Mouse (Mus musculus): ENCODE measurements around the gene Ung. TPM values are rescaled to one million over a fixed set of nuclear protein-coding genes. Genes with fewer than 3 reads are reported as not detected.

The Ung gene
- total RNA-seq, 2 experiments from 2014 or later, result 10.5 to 14.0 TPM

DNA sequence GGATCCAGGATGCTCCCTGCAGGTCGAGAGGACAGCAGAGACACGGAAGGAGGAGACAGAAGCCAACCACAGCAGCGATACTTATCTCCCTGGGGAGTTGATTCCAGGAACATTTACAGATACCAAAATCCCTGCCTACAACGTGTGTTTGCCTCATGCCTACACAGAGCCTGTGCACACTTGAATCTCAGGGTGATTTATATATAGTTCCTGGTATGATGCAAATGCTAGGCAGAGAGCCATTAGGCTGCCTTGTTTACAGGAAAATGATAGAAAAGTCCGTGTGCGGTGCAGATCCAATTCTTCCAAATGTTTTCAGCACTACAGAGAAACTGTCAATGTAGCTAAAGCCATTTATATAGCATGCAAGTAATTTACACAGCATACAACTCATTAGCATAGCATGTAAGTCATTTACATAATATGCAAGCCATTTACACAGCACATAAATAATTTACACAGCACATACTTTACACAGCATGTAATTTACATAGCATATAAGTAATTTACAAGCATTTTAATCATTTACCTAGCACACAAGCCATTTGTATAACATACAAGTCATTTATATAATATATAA, 33.0 kb downstream of the Ung start:
- DNase-seq (ENCODE audit: low spot score in 2 of 2), result no peak

DNA sequence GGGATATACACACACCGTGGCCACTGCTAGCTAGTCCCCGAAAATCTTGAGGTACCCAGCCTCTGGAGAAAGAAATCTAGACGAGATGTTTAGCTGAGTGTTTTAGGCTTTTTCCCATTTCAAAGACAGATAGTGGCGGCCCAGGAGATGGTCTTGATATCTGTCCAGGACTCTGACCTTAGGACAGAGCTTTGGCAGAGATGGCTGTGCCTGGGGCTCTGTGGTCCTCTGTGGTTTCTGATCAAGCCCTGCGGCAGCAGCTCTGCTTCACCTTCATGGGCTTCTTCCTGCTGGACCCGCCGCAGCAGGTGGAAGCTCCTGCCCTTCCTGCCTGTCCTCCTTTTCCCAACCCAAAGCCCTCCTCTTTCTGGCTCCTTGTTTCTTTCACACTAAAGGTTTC, 40.2 kb downstream of the Ung start:
- DNase-seq (ENCODE audit: low spot score in 2 of 2), result no peak

DNA sequence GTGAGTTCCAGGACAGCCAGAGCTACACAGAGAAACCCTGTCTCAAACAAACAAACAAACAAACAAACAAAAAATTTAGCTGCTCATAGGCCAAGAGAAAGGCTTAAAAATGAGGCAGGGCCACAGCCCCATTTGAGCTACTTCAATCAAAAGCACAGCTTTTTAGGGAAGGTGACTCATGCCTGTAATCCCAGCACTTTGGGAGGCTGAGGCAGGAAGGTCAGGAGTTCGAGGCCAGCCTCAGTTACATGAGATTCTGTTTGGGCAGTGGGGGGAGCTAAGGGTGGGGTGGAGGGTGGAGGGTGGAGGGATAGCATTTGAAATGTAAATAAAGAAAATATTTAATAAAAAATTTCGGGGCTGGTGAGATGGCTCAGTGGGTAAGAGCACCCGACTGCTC, 42.8 kb downstream of the Ung start:
- no peak for DNase-seq (ENCODE audit: low spot score in 2 of 2)

DNA sequence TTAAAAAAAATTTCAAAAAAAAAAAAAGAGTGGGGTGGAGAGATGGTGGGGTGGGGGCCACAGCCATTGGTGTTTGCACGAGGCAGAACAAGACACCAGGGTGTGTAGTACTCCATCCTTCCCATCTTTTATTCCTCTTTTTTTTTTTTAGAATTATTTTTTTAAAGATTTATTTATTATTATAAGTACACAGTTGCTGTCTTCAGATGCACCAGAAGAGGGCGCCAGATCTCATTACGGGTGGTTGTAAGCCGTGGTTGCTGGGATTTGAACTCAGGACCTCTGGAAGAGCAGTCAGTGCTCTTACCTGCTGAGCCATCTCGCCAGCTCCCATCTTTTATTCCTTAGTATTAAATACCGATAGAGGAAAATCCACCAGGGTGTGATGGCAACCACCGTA, 43.3 kb downstream of the Ung start:
- no peak for DNase-seq (ENCODE audit: low spot score in 2 of 2)

DNA sequence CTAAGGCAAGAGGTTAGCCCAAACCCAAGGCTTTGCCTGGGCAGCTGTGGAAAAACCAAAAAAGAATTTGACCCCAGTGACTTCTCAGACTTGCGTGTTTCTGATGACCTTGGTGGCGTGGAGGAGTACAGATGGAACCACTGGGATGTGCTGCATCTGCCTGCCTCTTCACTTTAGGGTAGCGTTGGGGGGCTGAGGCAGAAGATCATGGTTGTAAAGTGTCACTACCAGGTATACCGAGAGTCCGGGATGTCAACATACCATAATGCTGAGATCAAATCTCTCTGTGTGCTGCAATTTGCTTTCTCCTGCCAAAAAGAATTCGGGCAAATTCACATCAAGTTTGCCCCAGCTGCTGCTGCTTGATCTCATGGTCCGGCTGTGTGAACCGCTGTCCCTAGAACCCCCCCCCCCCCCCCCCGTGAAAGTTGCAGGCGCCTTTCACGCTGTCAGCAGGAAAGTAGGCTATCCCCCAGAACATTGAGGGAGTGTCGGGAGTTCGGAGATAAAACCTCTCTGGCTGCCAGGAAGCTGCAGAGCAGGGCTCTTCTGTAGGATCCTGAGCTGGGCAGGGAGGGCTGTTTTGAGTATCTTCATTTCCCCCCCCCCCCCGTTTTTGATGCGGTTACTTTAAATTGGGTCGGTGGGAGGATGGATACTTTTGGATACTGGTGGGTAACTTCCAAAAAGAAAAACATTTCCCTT, 43.8 kb downstream of the Ung start:
- no peak for DNase-seq (ENCODE audit: low spot score in 2 of 2)

DNA sequence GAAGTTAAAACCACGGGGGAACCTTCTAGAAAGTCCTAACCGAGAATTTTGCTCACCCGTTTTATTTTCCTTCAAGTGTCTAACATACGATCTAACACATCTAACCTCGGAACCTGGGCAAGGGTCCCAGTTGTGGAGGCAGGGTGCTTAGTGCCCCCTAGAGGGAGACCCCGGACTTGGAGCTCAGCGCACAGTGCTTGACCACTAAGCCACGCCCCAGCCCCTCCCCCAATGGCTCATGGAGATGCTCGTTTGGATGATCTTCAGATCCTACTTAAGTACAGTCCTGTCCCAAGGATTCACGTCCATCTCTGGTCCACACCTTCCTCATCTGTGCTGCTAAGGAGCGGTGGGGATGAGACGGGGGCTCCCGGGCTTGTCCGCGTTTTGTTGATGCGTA, 44.5 kb downstream of the Ung start:
- DNase-seq (ENCODE audit: low spot score in 2 of 2), result peak in 1 of 2 experiments; percentile 67

DNA sequence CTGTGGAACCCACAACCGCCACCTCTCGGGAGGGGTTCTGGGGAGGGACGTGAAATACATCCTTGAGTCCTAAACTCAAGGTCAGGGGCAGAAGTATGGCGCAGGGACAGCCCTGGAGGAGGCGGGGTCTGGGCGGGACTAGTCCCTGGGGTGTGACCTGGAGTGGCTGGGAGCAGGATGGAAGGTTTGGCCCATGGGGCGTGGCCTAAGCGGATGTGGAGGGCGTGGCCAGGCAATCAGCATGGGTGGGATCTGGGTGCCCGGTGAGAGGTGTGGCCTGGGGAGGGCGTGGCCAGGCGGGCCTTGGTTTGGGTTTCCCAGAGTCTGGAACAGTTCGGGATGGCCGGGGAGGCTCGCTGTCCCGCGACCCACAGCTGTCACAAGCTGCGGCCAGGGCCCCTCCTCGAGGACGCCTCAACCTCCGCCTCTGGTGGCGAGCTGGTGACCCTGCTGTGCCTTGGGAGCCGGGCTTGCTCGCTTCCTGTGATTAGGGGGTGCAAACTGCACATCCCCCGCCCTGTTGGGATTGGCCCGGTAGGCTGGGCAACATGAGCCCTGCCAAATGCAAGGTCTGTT, 45.5 kb downstream of the Ung start:
- DNase-seq (ENCODE audit: low spot score in 2 of 2), result peak; percentile 84 to 92

DNA sequence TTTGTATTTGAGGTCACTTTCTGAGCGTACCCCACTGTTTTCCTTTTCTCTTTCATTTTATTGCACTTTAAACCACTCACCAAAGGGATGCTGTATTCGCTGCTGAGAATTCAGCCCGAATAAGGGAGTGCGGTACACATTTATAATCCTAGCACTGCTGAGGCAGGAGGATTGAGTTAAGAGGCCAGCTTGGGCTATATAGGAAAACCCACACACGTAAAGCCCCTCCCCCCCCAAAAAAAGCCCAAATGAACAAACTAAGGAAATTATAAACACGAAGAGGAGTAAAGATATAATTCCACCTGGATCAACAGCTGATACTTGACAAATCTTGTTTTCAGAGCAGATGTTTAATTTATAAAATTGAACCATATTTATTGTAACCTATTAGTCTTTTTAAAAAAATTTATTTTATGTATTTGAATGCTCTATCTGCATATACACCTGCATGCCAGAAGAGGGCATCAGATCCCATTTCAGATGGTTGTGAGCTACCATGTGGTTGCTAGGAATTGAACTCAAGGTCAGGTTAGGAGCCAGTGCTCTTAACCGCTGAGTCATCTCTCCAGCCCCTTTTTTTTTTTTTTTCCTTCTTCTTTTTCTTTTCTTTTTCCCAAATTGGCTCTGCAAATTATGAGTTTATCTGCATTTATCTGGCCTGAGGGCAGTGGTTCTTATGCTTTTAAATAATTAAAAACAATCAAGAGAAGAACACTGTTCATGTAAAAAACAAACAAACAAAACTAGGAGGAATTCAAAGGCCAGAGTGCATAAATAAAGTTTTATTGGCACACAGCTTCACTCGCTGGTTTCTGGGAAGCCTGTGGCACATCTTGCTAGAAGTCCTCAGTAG, 46.6 kb downstream of the Ung start:
- no peak for DNase-seq (ENCODE audit: low spot score in 2 of 2)

DNA sequence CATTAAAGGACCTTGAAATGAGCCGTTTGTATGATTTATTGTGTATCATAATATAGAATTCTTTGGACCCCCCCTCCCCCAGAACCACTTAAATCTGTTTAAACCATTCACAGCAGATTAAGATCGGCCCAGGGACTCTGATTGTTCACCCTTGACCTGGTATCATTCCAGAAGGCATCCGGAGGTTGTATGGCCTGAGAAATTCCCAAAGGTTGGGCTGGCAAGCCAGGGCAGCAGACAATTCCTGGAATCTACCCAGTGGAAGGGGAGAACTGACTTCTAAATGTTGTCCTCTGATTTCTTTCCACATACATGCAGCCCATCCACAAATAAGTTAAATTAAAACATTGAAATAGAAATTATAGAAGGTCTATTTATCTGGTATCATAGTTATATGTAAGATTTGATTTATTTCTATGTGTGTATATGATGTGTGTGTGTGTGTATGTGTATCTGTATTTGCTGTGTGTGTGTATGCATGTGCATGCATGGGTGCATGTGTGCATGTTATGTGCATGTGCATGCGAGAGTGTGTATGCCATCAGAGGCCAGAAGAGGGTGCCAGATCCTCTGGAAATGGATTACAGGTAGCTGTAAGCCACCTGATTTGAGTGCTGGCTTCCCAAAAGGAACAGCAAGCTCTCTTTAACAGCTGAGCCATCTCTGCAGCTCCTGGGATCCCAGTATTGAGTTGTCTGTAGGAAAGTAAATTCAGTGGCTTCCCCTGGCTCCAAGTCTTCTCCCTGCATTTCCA, 48.0 kb downstream of the Ung start:
- no peak for DNase-seq (ENCODE audit: low spot score in 2 of 2)

DNA sequence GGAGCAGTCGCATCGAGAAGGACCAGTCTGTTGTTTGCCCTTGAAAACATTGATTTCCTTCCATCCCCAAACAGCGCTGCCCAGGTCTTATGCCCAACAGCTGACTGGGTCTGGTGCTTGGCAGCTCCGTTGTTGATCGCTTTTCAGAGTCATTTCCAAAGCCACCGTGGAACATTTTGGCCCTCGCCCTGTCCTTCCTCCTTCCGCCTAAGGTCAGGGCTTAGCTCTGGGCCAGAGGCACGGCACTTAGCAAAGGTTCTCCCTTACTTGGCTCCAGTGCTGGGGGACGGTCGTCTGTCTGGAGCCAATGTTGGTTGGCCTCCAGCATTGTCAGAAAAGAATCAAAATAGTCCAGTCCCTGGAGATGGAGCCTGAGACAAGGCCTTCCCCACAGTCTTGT, 49.4 kb downstream of the Ung start:
- DNase-seq (ENCODE audit: low spot score in 2 of 2), result peak in 1 of 2 experiments; percentile 40

DNA sequence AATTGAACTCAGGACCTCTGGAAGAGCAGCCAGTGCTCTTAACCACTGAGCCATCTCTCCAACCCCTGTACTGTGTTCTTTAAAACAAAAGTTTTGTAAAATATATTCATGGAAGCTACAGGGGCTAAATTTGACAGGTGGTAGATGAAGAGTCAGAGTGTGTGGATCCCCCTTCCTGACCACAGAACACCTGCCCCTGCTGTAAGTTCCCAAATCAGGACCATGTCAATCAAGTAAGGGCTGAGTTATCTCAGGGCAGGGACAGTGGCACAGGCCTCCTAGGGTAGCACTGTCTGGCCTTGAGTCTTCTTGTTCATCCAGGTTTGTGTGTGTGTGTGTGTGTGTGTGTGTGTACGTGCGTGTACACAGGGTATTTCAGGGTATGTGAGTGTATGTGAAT, 53.3 kb downstream of the Ung start:
- no peak for DNase-seq (ENCODE audit: low spot score in 2 of 2)

DNA sequence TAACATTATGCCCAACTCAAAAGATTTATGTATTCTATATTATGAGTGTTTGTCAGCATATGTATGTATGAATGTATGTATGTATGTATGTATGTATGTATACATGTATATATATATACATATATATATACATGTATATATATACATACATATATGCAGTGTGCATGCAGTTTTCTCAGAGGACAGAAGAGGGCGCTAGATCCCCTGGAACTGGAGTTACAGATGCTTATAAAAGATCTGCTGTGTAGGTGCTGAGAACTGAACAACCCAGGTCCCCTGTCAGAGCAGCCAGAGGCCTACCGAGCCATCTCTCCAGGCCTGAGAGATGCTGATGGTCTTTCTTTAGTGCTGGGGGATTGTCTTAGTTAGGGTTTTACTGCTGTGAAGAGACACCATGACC, 56.9 kb downstream of the Ung start:
- no peak for DNase-seq (ENCODE audit: low spot score in 2 of 2)

Other genes starting within 250 kb of the Ung start
- 10 to 100 TPM; 70.4 to 84.2 TPM for gene Coro1c, start 221.6 kb upstream of the Ung start, total RNA-seq (2021)
- gene Ssh1, start 136.5 kb upstream of the Ung start, total RNA-seq (2021), result 10 to 100 TPM; 20.2 to 21.1 TPM
- not detected for gene Dao, start 126.7 kb upstream of the Ung start, total RNA-seq (2021)
- 10 to 100 TPM; 12.9 to 13.6 TPM for gene Usp30, start 64.9 kb upstream of the Ung start, total RNA-seq (2021)
- not detected for gene Svop, start 38.8 kb upstream of the Ung start, total RNA-seq (2021)
- 1 to 10 TPM; 3.3 to 3.4 TPM for gene Alkbh2, start 2.2 kb upstream of the Ung start, total RNA-seq (2021)
- gene Acacb, start 16.1 kb downstream of the Ung start, total RNA-seq (2021), result 10 to 100 TPM; 59.6 to 62.8 TPM
- under 1 TPM in 1 of 2 experiments, not detected in 1; 0.15 TPM for gene Foxn4, start 143.4 kb downstream of the Ung start, total RNA-seq (2021)
- under 1 TPM; 0.34 to 0.57 TPM for gene Myo1h, start 158.8 kb downstream of the Ung start, total RNA-seq (2021)